Mouse (Mus musculus) ES-E14 (cell line): ENCODE measurements around the gene Polr3f. TPM values are rescaled to one million over a fixed set of nuclear protein-coding genes. Genes with fewer than 3 reads are reported as not detected.

ENCODE experiments used
- DNase-seq: peaks from one replicate; pipeline ENCODE4 v3.0.0-alpha.2; 2013; ENCODE audit warnings: low read depth, low spot score
- H3K27ac ChIP-seq: 2 replicates; pipeline ENCODE4 v1.5.1; 2012; ENCODE audit warnings: low read depth, mild to moderate bottlenecking, low read length, moderate library complexity, mixed read lengths; ENCODE audit not compliant: poor library complexity, insufficient read depth, severe bottlenecking
- H3K36me3 ChIP-seq: 2 replicates; pipeline ENCODE4 v1.6.1; 2012; ENCODE audit warnings: mild to moderate bottlenecking, low read length, moderate library complexity, mixed read lengths; ENCODE audit not compliant: control insufficient read depth, poor library complexity, insufficient read depth, severe bottlenecking
- H3K4me1 ChIP-seq, 2 experiments: fragments of 150-350 bp in 1 of 2; sonication (generic) in 1 of 2; 2 replicates each; pipeline ENCODE4 v1.6.1; 2012; ENCODE audit warnings: low read length in 2 of 2, mild to moderate bottlenecking in 1 of 2, mixed read lengths in 1 of 2; ENCODE audit not compliant: control insufficient read depth in 2 of 2, insufficient read depth in 2 of 2, poor library complexity in 1 of 2
- H3K4me3 ChIP-seq, 2 experiments: fragments of 150-350 bp in 1 of 2; sonication (generic) in 1 of 2; 2 replicates each; pipeline ENCODE4 v1.5.1; 2012; ENCODE audit warnings: low read length in 2 of 2, low read depth in 1 of 2, mild to moderate bottlenecking in 1 of 2, mixed read lengths in 1 of 2; ENCODE audit not compliant: insufficient read depth in 1 of 2, poor library complexity in 1 of 2, severe bottlenecking in 1 of 2
- H3K9ac ChIP-seq: 2 replicates; pipeline ENCODE4 v1.6.1; 2012; ENCODE audit warnings: low read depth, mild to moderate bottlenecking, low read length, mixed read lengths; ENCODE audit not compliant: poor library complexity, insufficient read depth, severe bottlenecking
- H3K9me3 ChIP-seq: fragments of 150-350 bp; sonication (generic); 2 replicates; pipeline ENCODE4 v1.6.1; 2012; ENCODE audit warnings: low read depth, mild to moderate bottlenecking, low read length; ENCODE audit not compliant: control insufficient read depth, insufficient read depth
- CHD2 ChIP-seq: IDR thresholded peaks from 2 replicates; pipeline ENCODE4 v1.6.1; 2014; ENCODE audit warnings: mild to moderate bottlenecking, low read depth, low read length, inconsistent platforms
- HCFC1 ChIP-seq: IDR thresholded peaks from 2 replicates; pipeline ENCODE4 v1.6.1; 2012; ENCODE audit warnings: low read length, inconsistent platforms, borderline replicate concordance; ENCODE audit not compliant: insufficient read depth
- MAFK ChIP-seq: IDR thresholded peaks from 2 replicates; pipeline ENCODE4 v1.6.1; 2014; ENCODE audit warnings: mild to moderate bottlenecking, low read depth, low read length, inconsistent platforms; ENCODE audit not compliant: insufficient read depth
- ZC3H11A ChIP-seq: IDR thresholded peaks from 2 replicates; pipeline ENCODE4 v1.6.1; 2012; ENCODE audit warnings: low read depth, mild to moderate bottlenecking, inconsistent platforms, low read length, borderline replicate concordance
- ZNF384 ChIP-seq: IDR thresholded peaks from 2 replicates; pipeline ENCODE4 v1.6.1; 2012; ENCODE audit warnings: low read depth, low read length, inconsistent platforms
- in situ Hi-C, 2 experiments: fragments of 600-800 bp; cut with MboI; formaldehyde crosslinking; loops; one replicate each; pipeline ENCODE4 v1.15.1; 2025; ENCODE audit warnings: low sequenced_read_pairs in 2 of 2, inconsistent platforms in 1 of 2; ENCODE audit not compliant: unreplicated experiment in 2 of 2
- total RNA-seq: library from RNA; depleted of rRNA; stranded (reverse); fragments of 300-350 nt; gene quantifications from 2 replicates; pipeline ENCODE4 v1.2.3, GENCODE M21; 2012

The Polr3f gene
- total RNA-seq, 1 experiment: 36.5 TPM

GRCm38 (mm10) chr2:144527821-144528174 is 280 bp downstream of the Polr3f start:
- Histone ChIP-seq H3K9me3 (no peaks in the 10 kb centered on the region), H3K4me1 (0 out of 4 replicates have a peak, but pooled peaks cover 0 to 2% of the 10 kb centered on the region in 2 experiments), H3K4me3 (peak overlapping the region; percentile 95 to 99), H3K36me3 (peaks cover 4% of the 10 kb centered on the region), H3K9ac (peak overlapping the region; percentile 96), H3K27ac (peak overlapping the region; percentile 70)
- TF ChIP-seq MAFK (no peak), CHD2 (no peak), HCFC1 (no peak), ZNF384 (no peak)
- in situ Hi-C loops: no loop called here
- DNase-seq: no peak

GRCm38 (mm10) chr2:144537123-144537522 is 9.6 kb downstream of the Polr3f start:
- H3K27ac ChIP-seq: no peak overlapping the region
- no peak for DNase-seq
- no peaks in the 10 kb centered on the region for H3K4me1 ChIP-seq
- no peak overlapping the region for H3K4me3 ChIP-seq
- in situ Hi-C loops: no loop called here
- H3K9me3 ChIP-seq: no peaks in the 10 kb centered on the region
- peaks cover 13% of the 10 kb centered on the region for H3K36me3 ChIP-seq
- no peak for TF ChIP-seq ZNF384
- H3K9ac ChIP-seq: no peak overlapping the region

DNA sequence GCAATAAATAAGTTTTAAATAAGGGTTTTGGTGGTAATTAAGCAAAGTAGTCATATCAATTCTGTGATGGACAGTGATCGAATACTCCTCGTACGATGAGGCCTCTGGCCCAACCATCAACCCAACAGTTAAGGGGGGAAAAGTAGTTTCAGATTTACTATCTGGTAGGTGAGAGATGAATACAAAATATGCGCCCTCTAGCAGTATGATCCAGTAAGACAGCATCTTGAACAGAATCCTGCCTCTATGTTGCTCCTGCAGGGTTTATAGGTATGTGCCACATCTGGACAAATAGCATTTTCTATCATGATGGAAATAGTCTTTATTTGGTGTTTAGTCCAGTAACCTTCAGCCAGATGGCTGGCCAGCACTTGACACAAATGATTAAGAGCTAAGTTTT is 13.7 kb downstream of the Polr3f start:
- H3K36me3 ChIP-seq: peaks cover 19% of the 10 kb centered on the region
- in situ Hi-C loops: no loop called here
- H3K4me3 ChIP-seq: no peak overlapping the region
- no peak for DNase-seq
- TF ChIP-seq HCFC1 (no peak), MAFK (no peak), CHD2 (no peak), ZC3H11A (no peak), ZNF384 (no peak)
- H3K4me1 ChIP-seq: no peaks in the 10 kb centered on the region
- H3K27ac ChIP-seq: no peak overlapping the region
- no peak overlapping the region for H3K9ac ChIP-seq
- H3K9me3 ChIP-seq: no peaks in the 10 kb centered on the region

DNA sequence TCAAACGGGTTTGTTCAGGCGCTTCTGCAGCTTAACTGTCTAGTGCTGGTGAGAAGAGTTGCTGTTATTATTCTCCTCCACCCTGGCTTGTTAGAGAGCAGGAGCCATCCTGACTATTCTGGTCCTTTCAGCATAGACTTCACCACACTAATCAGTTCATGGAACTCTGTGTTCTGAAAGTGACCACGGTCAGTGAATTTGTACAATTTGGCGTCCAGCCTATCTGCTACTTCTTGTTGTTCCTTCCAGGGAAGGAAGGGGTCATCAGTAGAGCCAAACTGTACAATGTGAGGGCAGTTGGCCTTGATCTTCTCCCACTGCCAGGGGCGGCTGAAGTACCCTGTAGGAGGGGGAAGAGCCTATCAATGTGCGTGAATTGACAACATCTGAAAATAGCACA is 16.2 kb downstream of the Polr3f start:
- TF ChIP-seq CHD2: no peak
- TF ChIP-seq HCFC1: no peak
- no peak for TF ChIP-seq ZC3H11A
- no peak for TF ChIP-seq MAFK
- TF ChIP-seq ZNF384: no peak
- Histone ChIP-seq H3K4me1 (no peaks in the 10 kb centered on the region), H3K4me3 (no peak overlapping the region), H3K27ac (no peak overlapping the region), H3K9me3 (no peaks in the 10 kb centered on the region), H3K36me3 (peaks cover 10% of the 10 kb centered on the region), H3K9ac (no peak overlapping the region)
- in situ Hi-C loops: no loop called here
- DNase-seq: no peak

- Histone ChIP-seq H3K4me3 (no peak overlapping the region), H3K36me3 (peaks cover 7% of the 10 kb centered on the region), H3K27ac (no peak overlapping the region), H3K9me3 (no peaks in the 10 kb centered on the region), H3K4me1 (no peaks in the 10 kb centered on the region), H3K9ac (no peak overlapping the region)
- in situ Hi-C loops: no loop called here
- TF ChIP-seq ZC3H11A (no peak), CHD2 (no peak), MAFK (no peak), ZNF384 (no peak), HCFC1 (no peak)
- no peak for DNase-seq
Measured at GRCm38 (mm10) chr2:144544630-144545029, 17.1 kb downstream of the Polr3f start.
